Mouse (Mus musculus) adrenal gland, postnatal 10 days (tissue): ENCODE measurements around the gene Dab2ip. TPM values are rescaled to one million over a fixed set of nuclear protein-coding genes. Genes with fewer than 3 reads are reported as not detected.

Source experiments
- DNase-seq: peaks from one replicate; pipeline ENCODE4 v3.0.0; 2021; ENCODE audit warnings: mixed read lengths
- total RNA-seq, 2 experiments: library from RNA; stranded (reverse); gene quantifications; 2 replicates each; pipeline ENCODE4 v1.2.3; 2021

Gene Dab2ip
- total RNA-seq, 2 experiments from 2014 or later = 55.2 to 69.6 TPM

DNA sequence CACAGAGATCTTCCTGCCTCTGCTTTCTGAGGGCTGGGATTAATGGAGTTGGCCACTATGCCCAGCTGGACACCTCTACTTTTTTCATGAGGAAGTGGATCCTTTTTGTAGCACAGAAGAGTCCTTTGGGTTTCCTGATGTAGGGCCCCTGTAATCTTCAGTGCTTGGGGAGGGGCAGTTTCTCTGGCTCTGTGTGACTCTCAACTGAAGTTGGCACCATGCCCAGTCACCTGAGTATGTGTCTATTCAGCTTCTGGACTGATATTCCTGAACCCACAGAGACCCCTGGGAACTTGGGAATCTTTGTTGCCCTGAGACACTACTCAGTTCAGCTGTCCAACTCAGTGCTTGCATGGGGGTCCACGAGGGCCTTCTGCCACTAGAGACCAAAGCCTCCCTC is 37.0 kb downstream of the Dab2ip start:
- DNase-seq = no peak

- DNase-seq = no peak
These were observed 37.7 kb downstream of the Dab2ip start for GRCm38 (mm10) chr2:35595718-35596117.

DNA sequence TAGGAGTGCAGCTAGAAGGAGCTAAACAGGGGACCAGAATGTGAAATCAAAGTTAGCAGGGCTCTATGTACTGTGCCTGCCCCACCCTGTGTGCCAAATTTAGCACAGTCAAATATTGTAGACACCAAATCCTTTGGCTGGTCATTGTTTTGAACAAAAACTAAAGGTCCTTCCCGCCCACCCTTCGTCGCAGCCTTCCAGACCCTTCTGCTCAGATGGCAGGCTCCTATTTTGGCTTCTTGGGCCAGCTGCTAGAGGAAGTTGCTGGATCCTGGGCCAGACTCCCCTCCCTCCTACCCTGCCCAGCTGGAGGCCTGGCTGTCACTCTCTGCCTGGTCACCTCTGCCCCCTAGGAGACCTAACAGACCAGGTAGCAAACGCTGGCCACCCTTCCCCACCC is 38.7 kb downstream of the Dab2ip start:
- DNase-seq = no peak

GRCm38 (mm10) chr2:35598819-35599218 is 40.8 kb downstream of the Dab2ip start:
- no peak for DNase-seq

DNA sequence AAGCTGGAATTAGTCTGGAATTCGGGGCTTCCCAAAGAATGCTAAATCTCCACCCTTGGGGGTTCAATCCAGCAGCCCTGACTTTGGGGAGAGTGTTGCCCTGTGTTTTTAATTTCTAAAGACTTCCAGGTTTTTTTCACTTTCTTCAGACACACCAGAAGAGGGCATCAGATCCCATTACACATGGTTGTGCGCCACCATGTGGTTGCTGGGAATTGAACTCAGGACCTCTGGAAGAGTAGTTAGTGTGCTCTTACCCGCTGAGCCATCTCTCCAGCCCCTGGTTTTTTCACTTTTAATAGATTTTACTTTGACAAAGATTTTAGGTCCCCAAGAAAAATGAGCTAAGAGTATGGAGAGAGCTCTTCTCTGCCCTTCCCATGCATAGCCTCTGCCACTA is 43.6 kb downstream of the Dab2ip start:
- no peak for DNase-seq

DNA sequence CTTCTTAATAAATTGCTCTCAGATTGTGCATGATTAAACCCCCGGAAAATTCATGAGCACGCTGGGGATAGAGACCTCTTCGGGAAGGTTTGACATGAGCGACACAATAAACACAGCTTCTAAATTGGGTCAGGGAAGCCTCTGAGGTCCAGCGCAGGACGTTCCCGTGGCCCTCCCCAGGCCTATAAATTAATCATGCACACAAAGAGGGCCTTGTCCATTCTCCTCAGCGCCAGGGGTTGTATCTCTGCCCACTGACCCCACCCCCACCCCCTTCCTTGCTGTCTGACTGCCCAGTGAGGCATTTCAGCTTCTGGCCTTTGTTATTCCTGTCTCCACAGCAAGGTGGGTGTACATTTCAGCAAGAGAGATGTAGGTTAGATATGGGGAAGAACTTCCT is 49.4 kb downstream of the Dab2ip start:
- no peak for DNase-seq

GRCm38 (mm10) chr2:35608856-35609255 is 50.8 kb downstream of the Dab2ip start:
- DNase-seq = no peak

GRCm38 (mm10) chr2:35609317-35609716 is 51.3 kb downstream of the Dab2ip start:
- DNase-seq = no peak

- peak; percentile 35 for DNase-seq
These were observed 52.3 kb downstream of the Dab2ip start for GRCm38 (mm10) chr2:35610168-35610951.

DNA sequence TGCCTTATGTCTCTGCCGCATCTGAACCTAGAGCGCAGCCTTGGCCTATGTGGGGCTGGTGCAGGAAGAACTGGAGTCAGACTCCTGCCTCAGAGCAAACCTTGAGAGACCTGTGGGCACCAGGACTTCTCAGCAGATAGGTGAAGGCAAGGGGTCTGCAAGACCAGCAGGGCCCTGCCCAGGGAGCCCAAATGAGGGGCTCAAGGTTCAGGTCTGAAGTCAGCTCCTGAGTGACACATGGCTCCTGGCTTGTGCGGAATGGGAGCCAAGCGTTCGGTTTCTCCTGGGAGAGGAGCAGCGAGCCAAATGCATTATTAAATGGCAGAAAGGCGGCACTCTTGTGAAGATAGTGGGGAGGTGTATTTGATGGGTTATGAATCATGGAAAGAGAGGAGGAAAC is 52.9 kb downstream of the Dab2ip start:
- DNase-seq = no peak

DNA sequence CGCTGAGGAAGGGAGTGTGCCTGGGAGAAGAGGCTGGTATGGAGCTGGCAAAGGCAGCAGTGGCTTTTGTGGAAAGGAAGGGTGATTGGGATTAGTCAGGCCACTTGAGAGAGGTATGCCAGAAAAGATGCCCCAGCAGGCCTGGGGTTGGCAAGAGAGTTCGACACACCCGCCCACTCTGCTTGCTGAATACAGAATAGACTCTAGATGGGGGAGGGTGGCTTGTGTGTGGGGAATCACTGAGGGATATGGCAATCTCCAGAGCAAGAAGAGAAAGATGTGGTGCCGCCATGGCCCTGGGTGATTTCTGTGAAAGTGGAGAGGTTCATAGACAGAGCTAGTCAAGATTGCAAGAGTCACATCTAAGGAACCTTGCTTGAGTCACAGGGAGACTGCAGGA is 53.6 kb downstream of the Dab2ip start:
- no peak for DNase-seq

GRCm38 (mm10) chr2:35612297-35612696 is 54.2 kb downstream of the Dab2ip start:
- DNase-seq = no peak

DNA sequence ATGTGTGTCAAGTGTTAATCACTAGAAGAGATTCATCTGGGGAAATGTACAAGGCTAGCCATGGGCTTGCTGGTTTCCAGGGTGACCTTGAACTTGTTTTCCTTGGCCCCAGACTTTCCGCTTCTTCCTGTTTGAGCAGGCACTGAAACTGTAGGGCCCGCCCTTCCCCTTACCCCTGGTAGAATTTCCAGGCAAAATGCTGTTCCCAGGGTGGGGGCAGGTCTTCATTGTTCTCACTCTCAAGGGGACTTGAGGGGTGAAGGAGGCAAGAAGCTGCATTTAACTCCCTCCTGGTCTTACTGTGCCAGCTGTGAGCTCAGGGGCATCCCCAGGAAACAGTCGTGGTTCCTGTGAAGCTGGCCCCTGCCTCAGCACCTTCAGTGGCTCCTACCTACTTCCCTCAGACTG is 55.9 kb downstream of the Dab2ip start:
- peak; percentile 43 for DNase-seq

GRCm38 (mm10) chr2:35614411-35614810 is 56.3 kb downstream of the Dab2ip start:
- no peak for DNase-seq

- no peak for DNase-seq
These were observed 57.3 kb downstream of the Dab2ip start for GRCm38 (mm10) chr2:35615366-35615765.

DNA sequence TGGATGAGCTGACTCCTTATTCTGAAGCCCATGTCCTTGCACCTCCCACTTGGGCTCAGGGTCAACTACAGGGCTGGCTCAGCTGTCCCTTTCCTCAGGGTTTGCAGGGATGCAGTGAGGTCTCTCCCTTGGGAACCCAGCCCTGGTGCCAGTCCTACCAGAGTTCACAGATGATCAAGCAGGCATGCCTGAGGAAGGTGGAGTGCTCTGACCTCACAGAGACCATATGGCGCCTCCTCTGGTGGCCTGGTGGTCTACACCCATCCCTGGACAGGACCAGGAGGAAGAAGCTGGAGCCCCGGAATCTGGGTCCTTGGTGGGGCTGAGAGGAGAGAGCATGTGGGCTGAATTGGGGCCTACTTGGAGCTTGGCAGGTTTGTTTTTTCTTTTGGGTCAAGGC is 57.9 kb downstream of the Dab2ip start:
- DNase-seq = no peak

DNA sequence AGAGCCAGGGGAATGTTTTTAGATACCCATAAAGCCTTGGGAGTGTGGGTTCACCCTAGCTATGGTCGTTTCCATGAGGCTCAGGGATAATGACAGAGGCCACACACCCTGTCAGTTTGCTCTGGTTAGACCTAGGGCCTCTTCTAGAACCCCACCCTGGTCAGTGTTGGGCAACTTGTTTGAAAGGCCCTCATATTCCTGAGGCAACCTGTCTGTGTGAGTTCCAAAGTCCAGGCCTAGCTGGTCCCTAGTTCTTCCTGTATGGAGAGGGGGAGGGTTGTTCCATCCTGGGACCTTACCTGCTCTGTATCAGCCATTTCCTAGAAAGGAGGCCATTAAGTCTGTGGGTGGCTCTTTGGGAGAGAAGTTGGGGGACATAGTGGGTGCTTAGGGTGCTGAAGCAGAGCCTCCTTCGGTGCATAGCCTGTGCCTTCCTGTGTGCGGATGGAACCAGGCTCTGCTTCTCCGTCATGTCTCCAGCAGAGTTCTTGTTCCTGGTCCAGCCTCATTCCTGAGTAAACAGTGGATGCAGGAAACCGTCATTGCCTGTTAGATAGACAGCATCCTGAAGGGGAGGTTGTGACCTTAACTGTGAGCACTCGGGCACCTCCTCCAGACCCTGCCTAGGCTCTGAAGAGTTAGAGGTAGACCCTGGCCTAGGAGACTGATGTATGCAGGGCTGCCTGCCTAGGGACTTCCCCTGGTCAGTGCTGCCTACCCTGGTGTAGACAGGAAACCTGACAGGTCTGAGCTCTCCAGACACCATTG is 59.0 kb downstream of the Dab2ip start:
- no peak for DNase-seq

DNA sequence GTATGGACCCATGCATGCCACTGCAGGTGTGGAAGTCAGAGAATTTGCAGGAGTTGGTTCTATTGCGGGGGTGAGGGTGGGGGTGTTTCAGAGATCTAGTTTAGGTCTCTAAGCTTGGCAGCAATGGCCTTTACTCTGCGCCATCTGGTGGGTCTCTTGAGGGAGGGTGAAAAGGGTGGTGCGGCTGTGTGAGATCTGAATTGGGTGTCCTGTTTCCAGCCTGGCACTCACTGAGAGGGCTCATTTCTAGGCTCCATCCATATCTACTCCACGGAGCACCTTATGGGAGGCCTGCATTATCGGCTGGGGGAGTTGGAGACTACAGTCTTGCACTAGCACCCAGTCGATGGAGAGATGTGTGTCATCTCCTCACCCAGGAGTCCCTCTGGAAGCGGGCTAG is 60.9 kb downstream of the Dab2ip start:
- DNase-seq = no peak

GRCm38 (mm10) chr2:35619532-35619931 is 61.5 kb downstream of the Dab2ip start:
- DNase-seq = no peak

GRCm38 (mm10) chr2:35620364-35621224 is 62.5 kb downstream of the Dab2ip start:
- no peak for DNase-seq

DNA sequence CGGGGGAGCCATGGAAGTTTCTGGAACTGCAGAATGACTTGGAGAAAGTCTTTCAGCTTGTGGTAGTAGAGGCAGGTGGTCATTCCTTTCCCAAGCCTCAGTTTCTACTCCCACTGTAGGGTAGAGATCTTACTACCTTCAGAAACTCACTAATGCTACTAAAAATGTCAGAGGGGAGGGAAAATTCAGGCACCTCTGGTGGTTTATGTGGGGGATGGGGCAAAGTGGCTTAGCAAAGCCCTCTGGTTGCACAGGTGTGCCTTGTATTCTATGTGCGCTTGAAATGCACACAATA is 63.1 kb downstream of the Dab2ip start:
- no peak for DNase-seq

DNA sequence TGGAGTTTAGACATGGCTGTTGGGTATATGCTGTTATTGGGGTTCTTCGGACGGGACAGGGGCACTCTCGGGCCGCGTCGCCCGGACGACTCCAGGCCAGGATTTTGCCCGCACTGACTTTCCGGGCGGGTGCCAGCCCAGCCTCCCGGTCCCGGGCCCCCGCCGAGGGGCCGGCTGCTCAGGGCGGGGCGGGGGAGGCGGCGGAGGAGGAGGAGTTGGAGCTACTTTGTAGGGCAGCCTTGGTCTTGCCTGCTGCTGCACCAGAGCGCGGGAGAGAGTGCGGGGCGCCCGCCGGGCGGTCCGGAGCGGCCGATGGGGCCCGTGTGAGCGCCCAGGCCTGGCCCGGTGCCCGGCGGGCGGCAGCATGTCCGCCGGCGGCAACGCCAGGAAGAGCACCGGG is 63.7 kb downstream of the Dab2ip start:
- peak; percentile 81 for DNase-seq
